Mouse (Mus musculus): Measurements from ENCODE around the gene Cyp2d40.
"Not testable (repeated sequence)": the region's sequence is repeated elsewhere in the genome, so short reads cannot be mapped to it uniquely, and the experiment has no call there.

Gene Cyp2d40

DNA sequence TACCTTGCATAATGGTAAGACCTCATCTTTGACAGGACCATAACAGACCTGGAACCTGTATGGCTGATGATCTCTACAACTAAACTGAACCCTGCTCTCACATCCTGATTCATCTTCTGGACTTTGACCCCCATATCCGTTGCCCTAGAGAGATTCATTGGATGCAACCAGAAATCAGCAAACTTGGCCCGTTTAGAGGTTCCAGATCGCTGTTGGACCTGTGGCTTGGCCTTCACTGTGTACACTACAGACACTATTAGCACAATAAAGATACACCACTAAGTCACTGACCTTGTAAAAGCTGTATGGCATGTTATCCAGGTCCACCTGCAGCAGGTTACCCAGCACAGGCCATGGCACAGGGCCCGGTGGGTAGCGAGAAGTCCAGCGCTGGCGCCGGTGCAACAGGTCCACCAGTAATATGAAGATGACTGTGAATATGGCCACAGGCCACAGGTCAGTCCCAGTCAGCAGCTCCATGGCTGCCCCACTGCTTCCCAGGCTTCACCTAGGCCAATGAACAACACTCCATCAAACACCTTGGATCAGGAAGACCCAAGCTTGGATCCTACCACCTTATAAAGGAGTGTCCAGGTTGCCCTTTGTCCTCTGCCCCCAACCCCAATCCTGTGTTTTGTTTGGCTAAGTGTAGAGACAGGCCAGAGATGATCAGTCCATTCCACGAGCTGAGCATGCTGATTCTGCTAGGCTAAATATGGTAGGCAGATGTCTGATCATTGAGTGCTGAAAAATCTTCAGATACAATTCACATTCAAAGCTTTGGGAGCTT lies at the start of gene Cyp2d40:
TSS of gene Cyp2d40 (minus strand) at position 553 of the 790 bp plus-strand sequence.
- DNase-seq (ENCODE audit: low spot score in 2 of 2), result no peak

- no peak for DNase-seq (ENCODE audit: low spot score in 2 of 2)
These were observed 46.6 kb upstream of the Cyp2d40 start for GRCm38 (mm10) chr15:82810556-82810955.

DNA sequence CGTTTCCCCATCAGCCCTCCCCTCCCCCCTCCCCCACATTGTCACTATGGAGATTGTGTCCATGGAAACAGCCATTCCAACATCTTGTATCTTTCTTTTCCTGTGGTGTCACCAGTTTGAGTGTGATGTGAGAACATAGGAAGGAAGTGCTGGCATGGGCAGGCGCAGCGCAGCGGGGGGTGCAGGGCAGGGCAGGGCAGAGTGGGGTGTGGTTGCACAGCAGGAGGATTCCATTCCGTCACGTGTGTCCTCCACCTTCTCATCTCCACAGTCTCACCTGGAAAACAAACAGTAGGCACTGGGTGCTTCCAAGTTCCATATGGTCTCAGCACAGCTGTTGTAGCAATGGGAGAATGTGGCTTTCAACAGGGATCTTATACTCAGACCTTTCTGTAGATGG lies 45.5 kb upstream of the Cyp2d40 start:
- no peak for DNase-seq (ENCODE audit: low spot score in 2 of 2)

GRCm38 (mm10) chr15:82806969-82807763 lies 43.2 kb upstream of the Cyp2d40 start:
- no peak for DNase-seq (ENCODE audit: low spot score in 2 of 2)

- peak; percentile 74 to 88 for DNase-seq (ENCODE audit: low spot score in 2 of 2)
These were observed 41.0 kb upstream of the Cyp2d40 start for GRCm38 (mm10) chr15:82804708-82805639.

DNA sequence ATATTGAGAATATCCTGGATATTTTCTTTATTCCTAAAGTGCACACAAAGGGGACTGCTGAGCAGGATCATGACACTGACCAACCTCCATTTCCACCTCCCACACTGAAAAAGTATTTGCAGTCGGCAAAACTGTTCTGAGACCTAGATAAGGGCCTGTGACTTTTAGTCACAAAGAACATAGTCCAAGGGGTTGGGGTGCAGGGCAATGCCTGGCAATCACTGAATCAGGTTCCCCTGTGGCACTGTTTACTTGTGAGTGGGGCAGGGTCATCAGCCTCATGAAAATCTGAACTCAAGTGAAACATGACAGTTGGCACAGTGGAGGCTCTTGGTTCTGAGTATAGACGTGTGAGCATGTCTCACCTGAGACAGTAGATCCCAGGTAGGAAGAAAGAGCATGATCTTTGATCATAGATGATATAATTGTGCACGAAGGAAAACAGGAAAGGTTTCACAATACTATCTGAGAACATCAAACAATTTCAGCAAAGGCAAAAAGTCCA lies 32.0 kb upstream of the Cyp2d40 start:
- DNase-seq (ENCODE audit: low spot score in 2 of 2), result no peak

- DNase-seq (ENCODE audit: low spot score in 2 of 2), result no peak
These were observed 30.3 kb upstream of the Cyp2d40 start, which contains the start of gene Cyp2d26 for GRCm38 (mm10) chr15:82794277-82794676. TSS of gene Cyp2d26 (minus strand) at chr15:82794294.

DNA sequence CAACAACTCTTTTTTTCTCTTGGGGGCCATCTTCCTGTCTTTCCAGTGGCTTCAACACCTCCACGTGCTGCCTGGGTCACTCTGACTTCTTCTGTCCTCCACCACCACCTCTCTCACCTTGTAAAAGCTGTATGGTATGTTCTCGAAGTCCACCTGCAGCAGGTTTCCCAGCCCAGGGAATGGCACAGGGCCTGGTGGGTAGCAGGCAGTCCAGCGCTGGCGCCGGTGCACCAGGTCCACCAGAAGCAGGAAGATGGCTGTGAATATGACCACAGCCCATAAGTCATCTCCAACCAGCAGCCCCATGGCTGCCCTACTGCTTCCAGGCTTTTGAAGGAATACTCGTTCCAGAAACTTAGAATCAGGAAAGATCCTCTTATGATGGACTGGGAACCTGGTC lies 29.9 kb upstream of the Cyp2d40 start:
- DNase-seq (ENCODE audit: low spot score in 2 of 2), result no peak

DNA sequence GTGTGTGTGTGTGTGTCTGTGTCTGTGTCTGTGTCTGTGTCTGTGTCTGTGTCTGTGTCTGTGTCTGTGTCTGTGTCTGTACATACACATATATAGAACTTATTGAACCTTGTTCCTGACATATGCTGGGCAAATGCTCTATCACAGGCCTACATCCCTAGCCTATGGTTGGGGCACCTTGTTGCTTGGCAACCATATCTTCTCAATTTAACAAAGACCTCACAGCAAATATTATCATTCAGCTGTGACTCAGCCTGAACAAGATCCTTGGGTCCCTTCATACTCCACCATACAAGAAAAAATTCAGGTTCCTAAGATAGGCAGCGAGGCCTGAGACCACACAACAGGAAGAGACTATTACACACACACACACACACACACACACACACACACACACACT lies 29.5 kb upstream of the Cyp2d40 start:
- DNase-seq (ENCODE audit: low spot score in 2 of 2), result no peak

- DNase-seq (ENCODE audit: low spot score in 2 of 2), result no peak
These were observed 28.6 kb upstream of the Cyp2d40 start for GRCm38 (mm10) chr15:82792566-82792965.

- no peak for DNase-seq (ENCODE audit: low spot score in 2 of 2)
These were observed 20.6 kb upstream of the Cyp2d40 start for GRCm38 (mm10) chr15:82784581-82784980.

DNA sequence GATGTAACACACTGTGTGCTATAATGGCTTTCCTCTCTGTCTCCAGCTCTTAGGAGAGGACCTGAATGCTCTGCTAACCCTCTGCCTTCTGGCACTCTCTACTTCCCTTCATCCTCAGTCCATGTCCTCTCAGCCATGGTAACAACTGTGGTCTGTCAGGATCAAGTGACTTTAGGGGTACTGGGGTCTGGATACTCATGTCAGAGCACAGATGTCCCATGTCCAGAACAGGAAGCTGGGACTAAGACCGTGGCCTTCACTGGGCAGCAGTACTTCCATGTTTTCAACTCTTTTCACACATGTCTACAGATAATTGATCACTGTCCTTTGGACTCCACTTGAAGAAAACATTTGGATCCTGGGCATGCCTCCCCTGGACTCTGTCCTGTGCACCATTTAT lies 19.8 kb upstream of the Cyp2d40 start:
- DNase-seq (ENCODE audit: low spot score in 2 of 2), result no peak

- DNase-seq (ENCODE audit: low spot score in 2 of 2), result not testable (repeated sequence)
These were observed 13.9 kb upstream of the Cyp2d40 start for GRCm38 (mm10) chr15:82777856-82778255.

- DNase-seq (ENCODE audit: low spot score in 2 of 2), result no peak
These were observed 2.0 kb upstream of the Cyp2d40 start for GRCm38 (mm10) chr15:82765943-82766342.

DNA sequence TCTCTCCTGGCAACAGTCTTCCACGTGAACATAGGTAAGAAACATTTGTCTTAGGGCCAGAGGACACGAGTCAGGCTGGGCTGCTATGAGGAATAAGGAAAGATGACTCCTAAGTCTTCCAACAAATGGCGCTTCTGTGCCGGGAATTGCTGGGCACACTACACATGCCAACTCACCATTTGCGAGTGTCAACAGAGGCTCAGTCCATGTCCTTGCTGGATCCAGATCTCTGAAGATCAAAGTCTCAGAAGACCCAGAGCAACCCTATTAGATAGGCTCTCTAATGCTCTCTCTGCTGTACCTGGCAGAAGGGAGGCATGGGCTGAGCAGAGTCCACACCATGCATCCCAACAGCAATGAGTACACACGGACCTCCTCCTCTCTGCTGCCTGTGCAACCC lies 898 bp upstream of the Cyp2d40 start:
- DNase-seq (ENCODE audit: low spot score in 2 of 2), result no peak

DNA sequence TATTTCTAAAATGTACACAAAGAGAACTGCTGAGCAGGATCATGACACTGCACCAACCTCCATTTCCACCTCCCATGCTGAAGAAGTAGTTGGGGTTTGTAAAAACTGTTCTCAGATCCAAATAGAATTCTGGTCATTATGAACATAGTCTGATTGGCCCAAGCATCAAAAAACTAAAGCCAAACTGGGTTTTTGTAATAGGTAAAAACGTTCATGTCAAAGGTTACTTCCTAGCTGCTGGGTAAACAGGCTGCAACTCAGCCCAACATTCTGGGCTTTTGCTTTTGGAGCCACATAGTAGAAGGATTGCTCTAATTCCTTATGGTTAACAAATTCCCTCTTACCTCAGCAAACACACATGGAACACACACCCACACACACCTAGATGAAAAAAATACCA lies 15.8 kb downstream of the Cyp2d40 start:
- DNase-seq (ENCODE audit: low spot score in 2 of 2), result no peak

DNA sequence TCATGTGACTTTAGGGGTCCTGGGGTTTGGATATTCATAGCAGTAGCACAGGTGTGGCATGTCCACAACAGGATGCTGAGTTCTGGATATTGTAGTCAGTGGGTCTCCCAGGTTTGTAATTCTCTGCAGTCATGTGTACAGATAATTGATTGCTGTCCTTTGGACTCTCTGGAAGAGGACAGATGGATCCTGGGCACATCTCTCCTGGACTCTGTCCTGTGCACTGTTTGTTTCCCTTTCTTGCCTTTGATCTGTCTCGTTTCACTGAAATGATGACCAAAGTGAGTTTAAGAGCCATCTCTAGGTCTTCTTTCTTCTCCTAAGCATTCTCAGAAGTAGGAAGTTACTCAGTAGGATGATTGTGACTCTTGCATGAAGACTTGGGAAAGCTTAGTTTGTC lies 16.5 kb downstream of the Cyp2d40 start:
- DNase-seq (ENCODE audit: low spot score in 2 of 2), result no peak

DNA sequence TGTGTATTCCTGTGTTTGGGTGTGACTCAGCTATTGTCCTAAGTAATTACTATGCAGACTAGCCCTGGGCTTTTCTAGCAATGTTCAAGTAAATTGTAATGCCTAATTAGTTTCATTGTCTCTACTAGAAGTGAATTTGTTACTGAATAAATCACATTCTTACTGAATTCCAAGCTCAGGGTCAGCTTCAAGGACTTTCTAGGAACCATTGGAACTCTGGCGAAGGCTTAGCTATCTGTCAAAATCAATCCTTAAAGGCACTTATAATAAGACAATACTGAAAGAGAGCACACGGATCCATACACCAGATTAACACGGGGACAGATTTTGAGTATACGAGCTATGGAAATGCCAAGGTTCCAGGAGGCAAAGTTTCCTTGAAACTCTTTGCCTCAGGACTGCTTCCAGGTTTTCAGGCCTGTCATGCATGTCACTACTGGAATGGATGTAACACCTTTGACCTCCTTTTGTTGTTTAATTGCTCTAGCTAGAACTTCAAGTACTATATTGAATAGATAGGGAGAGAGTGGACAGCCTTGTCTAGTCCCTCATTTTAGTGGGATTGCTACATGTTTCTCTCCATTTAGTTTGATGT lies 30.6 kb downstream of the Cyp2d40 start:
- DNase-seq (ENCODE audit: low spot score in 2 of 2), result not testable (repeated sequence)
